Mouse (Mus musculus) granulocyte monocyte progenitor cell, adult 5-6 weeks (primary cell): ENCODE results near the gene Mical2. TPM values are rescaled to one million over a fixed set of nuclear protein-coding genes. Genes with fewer than 3 reads are reported as not detected.

Experiments used
- ATAC-seq: replicated peaks from 2 replicates; pipeline ENCODE4 v1.8.0; 2016; ENCODE audit warnings: mild to moderate bottlenecking, moderate TSS enrichment, inconsistent platforms; ENCODE audit not compliant: poor library complexity, severe bottlenecking
- total RNA-seq, 2 experiments: library from RNA; stranded (forward) in 1 of 2; stranded (reverse) in 1 of 2; fragments of 200-712, 200-1000 nt in 1 of 2; fragments of >200 nt in 1 of 2; fragmentation: Nextera tagmentation in 1 of 2; gene quantifications; 2 replicates each; pipeline ENCODE4 v1.2.3; 2014 to 2017

Gene Mical2
- total RNA-seq, 2 experiments from 2014 or later = 0.62 to 6.8 TPM

- no peak for ATAC-seq
Observed at GRCm38 (mm10) chr7:112273451-112273850, 47.8 kb downstream of the Mical2 start.

- ATAC-seq = no peak
Observed at GRCm38 (mm10) chr7:112274611-112275010, 49.0 kb downstream of the Mical2 start.

GRCm38 (mm10) chr7:112275093-112275492 is 49.4 kb downstream of the Mical2 start:
- ATAC-seq = no peak

GRCm38 (mm10) chr7:112275883-112276282 is 50.2 kb downstream of the Mical2 start:
- no peak for ATAC-seq

- no peak for ATAC-seq
Observed at GRCm38 (mm10) chr7:112276823-112277222, 51.2 kb downstream of the Mical2 start.

DNA sequence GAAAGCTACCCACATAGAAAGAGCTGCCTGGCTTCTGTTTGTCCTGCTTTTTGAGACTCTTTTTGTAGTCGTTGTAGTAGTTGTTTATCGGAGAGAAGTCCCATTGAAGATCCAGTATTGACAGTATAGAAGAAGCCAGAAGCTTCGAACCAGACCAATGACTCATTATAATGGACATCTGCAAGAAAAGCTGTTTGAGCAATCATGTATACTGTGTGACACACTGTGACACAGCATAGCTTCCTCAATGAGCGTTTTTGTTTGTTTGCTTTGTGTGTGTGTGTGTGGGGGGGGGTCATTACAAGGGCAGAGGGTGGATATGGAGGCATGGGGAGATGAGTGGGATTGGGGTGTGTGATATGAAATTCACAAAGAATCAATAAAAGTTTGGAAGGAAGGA is 53.0 kb downstream of the Mical2 start:
- no peak for ATAC-seq

DNA sequence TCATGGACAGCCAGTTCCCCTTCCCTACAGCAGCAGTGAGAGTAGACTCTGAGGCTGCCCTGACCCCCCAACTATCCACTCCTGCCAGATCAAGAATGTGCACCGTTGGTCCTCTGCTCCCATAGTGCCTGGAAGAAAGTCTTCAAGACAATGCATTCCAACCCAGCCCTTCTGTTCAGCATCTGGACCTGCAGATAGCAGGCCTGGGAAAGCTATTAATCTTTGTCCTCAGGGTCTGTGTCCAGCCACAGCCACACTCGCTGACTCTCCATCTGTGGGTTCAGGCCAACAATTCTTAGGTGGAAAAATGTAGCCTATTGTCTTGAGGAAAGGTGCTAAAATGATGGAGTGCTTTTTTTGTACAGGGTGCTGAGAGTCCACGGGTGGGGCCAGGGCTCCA is 54.8 kb downstream of the Mical2 start:
- no peak for ATAC-seq

GRCm38 (mm10) chr7:112283606-112284310 is 58.1 kb downstream of the Mical2 start:
- ATAC-seq = no peak

GRCm38 (mm10) chr7:112285573-112285972 is 59.9 kb downstream of the Mical2 start:
- ATAC-seq = peak; percentile 84

GRCm38 (mm10) chr7:112288352-112289107 is 62.9 kb downstream of the Mical2 start:
- no peak for ATAC-seq

DNA sequence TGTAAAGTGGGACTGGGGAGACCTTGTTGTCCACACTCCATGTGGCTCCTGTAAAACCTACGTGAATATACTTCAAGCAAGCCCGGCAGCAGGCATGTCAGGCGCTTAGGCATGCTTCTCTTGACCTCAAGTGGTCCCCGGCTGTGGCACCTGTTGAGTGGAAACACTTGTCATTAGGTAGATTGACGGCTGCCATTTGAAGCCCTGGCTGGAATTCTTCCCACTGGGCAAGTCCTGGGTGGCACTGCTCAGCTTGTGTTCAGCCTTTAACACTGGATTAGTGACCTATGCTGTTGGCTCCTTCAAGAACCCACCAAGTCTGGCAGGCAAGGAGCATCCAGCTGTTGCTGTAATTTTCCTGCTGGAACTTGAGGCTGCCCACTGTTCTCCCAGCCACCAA is 63.9 kb downstream of the Mical2 start:
- no peak for ATAC-seq

DNA sequence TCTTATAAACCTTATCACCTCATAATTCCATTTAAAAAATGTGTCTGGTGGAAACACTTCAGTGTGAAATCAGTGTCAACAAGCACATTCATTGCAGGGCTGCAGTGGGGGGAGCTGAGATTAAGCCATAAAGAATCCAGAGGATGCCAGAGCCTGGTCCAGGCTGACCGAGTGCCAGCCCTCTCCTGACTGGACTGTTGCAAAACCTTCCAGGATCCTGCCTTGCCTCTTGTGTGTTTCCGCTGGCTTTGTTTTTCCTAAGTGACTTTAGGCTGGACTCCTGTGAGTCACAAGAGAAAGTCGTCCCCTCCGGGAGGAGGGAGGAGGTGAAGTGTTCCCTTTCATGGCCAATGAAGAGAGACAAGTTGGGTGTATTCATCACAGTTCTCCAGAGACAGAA is 64.3 kb downstream of the Mical2 start:
- ATAC-seq = no peak

- no peak for ATAC-seq
Observed at GRCm38 (mm10) chr7:112293456-112294104, 67.9 kb downstream of the Mical2 start.

GRCm38 (mm10) chr7:112295426-112296221 is 70.0 kb downstream of the Mical2 start:
- ATAC-seq = no peak

GRCm38 (mm10) chr7:112298032-112298431 is 72.4 kb downstream of the Mical2 start:
- ATAC-seq = no peak

DNA sequence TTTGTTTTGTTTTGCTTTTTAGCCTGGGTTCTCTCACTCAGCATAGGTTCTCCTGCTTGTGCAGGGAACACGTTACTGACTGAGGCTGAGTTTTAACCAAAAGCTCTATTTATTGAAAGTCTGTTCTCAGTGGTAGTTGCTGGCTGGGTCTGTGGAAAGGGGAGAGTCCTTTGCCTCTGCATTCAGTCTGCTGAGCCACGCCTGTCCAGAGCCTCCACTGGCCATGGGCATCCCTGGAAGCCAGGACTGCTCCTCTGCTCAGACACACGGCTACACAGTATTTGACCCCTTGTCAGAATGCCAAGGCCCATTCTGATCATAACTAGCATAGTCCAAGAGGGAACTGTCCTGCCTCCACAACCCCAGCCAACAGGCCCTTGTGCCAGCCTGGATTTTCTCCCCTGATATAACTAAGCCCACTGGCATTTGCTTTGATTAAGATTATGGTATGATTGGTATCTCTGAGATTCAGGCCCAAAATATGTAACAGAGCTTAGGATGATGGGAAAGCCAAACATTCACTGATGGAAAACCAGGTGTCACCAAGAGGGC is 73.3 kb downstream of the Mical2 start:
- ATAC-seq = no peak

DNA sequence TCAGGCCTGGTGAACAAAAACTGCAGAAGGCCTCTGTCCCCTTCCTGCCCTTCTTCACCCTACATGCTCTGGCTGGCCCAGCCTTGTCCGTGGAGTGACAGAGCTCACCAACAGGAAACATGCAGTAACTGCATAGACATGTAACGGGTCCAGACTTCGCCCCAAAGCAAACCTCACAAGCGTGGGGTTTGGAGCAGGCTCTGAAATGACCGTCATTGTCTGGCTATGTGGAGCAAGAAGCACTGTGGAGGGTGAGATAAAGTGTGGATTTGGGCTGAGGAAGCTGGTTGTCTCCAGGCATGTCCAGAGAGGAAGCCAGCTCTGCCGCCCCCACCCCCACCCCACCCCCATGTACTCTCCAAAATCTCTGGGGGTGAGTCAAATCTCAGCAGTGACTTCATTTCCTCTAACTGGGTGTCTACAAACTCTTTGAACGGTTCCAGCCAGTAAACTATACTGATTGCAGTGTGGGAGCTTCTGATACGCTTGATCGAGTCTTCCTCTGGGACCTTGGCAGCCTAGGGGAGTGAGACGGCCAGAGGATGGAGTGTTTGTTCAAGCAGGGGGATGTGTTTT is 74.0 kb downstream of the Mical2 start:
- ATAC-seq = no peak

GRCm38 (mm10) chr7:112300141-112300540 is 74.5 kb downstream of the Mical2 start:
- ATAC-seq = no peak

DNA sequence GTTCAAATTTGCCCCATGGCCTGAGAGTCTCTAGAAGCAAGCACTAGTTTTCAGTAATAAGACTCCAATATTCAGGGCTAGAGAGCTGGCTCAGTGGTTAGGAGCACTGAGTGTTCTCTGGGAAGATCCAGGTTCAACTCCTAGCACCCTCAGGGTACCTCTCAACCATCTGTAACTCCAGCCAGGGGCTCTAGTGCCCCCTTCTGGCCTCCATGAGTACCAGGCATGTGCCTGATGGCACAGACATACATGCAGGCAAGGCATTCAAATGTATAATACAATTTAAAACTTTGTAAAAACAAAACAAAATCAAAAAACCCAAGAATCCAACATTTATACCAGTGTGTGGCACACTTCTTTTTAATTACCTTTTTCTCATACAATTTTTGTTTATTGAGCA is 75.4 kb downstream of the Mical2 start:
- ATAC-seq = no peak

GRCm38 (mm10) chr7:112304382-112304781 is 78.7 kb downstream of the Mical2 start:
- ATAC-seq = no peak
